Mouse (Mus musculus): ENCODE data around the gene Coa6.
A peak's percentile ranks its signal among the peaks of the same experiment; 100 is the strongest.

- TF ChIP-seq POLR2A (IDR thresholded peaks at IDR 0.05; ENCODE audit: control insufficient read depth, low read depth, low read length) (peak; percentile 66), CTCF (IDR thresholded peaks at IDR 0.05; ENCODE audit: control insufficient read depth, insufficient read depth, insufficient replicate concordance, low read depth, low read length) (no peak)
Observed at GRCm38 (mm10) chr8:126422174-126422919, at the start of gene Coa6.
